Mouse (Mus musculus): Measurements from ENCODE around the gene Kcnn3.
A peak's percentile ranks its signal among the peaks of the same experiment; 100 is the strongest.

The Kcnn3 gene

GRCm38 (mm10) chr3:89613526-89614523 is 93.9 kb downstream of the Kcnn3 start:
- DNase-seq (ENCODE audit: low spot score in 2 of 2) = peak in 1 of 2 experiments; percentile 48

- peak in 1 of 2 experiments; percentile 37 for DNase-seq (ENCODE audit: low spot score in 2 of 2)
Observed at GRCm38 (mm10) chr3:89616861-89617260, 96.9 kb downstream of the Kcnn3 start.

- DNase-seq (ENCODE audit: low spot score in 2 of 2) = no peak
Observed at GRCm38 (mm10) chr3:89617360-89617759, 97.4 kb downstream of the Kcnn3 start.

DNA sequence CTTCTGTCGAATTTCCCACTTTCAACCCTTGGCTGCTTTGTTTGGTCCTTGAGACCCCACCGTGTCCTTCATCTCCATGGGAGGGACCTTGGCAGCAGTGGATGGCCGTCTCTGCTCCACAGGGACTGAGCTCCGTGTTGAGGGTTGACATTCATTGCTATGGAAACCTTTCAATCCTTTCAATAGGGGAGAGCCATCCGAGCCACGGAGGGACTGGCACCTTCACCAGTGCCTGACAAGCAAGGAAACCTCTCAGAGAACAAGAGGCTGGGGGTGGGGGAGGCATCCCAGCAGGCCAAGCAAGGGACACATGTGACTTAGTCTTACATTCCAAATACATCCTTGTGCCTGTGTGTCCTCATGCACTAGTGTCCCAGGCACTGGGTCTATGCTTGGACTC is 102.9 kb downstream of the Kcnn3 start:
- no peak for DNase-seq (ENCODE audit: low spot score in 2 of 2)

DNA sequence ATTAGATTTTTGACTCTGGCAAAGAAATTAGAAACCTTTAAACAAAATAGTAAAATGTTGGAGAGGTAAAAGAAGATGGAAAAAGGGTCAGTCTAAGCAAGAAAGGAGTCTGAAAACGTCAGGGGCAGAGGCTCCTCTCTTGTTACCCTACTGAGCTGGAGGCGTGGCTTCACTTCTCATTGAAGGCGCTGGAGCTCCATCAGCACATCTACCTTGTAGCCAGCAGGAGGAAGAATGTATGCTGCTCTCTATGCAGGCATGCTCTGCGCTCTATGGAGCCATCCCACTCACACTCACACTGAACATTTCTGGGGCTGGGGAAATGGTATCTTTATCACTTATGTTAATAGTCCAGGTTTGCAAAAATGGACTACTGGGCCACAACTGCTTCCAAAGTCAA is 103.6 kb downstream of the Kcnn3 start:
- no peak for DNase-seq (ENCODE audit: low spot score in 2 of 2)

DNA sequence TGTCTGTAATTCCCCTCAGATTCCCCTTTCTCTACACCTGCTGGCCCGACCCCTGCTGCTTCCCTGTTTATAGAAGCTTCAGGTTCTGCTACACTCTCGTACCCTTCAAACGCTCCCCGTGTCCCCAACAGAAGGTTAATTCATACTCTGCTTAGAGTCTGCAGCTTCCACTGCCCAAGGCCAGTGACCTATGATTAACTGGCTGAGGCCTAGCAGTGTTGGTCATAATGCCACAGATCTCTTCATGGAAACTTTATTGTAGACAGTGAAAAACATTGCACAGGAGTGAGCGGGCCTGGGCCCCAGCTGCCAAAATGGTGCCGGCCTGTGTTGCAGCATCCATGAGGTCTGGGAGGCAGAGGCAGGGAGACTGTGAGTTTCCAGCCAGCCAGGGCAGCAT is 104.0 kb downstream of the Kcnn3 start:
- no peak for DNase-seq (ENCODE audit: low spot score in 2 of 2)

DNA sequence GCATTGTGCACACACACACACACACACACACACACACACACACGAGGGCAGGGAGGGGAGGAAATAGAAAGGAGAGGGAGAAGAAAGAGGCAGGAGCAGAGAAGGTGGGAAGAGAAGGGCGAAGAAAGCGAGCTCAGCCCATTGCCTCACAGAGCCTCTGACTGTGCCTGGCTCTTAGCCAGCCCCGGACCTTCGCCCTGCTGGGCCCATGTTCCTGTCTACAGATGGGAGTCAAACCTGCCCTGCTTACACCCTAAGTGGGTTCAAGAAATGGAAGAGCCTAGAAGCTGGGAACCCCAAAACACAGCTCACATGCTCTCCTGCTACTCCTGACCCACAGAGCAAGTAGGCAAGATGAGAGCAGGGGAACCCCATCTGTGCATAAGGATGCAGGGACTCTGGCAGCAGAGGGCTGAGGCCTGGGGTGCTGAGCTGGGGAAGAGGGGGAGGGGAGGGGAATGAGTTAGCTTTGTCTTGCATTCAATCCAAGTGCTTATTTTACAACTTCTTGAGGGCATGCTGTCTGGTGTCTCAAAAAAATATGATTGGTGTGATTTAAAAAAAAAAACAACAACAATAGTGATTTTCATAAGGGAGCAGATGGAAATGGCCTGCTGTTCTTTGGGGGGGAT is 105.0 kb downstream of the Kcnn3 start:
- no peak for DNase-seq (ENCODE audit: low spot score in 2 of 2)

DNA sequence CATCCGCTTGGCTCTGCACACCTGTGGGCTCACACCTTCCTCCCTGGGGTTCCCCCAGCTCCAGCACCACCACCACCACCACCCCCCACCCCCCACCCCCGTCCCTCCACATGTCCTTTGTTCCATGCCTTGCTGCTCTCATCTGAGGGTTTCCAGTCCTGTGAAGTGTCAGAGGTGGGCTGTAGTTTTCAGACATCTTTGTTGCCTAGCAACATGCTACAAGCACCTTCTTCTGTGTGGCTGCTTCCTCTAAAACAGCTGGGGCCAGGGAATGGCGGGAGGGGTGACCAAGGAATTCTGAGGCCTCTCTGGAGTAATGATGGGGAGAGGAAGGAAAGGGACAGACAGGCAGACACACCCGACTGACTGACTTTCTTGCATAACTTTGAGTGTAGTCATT is 106.6 kb downstream of the Kcnn3 start:
- DNase-seq (ENCODE audit: low spot score in 2 of 2) = no peak

DNA sequence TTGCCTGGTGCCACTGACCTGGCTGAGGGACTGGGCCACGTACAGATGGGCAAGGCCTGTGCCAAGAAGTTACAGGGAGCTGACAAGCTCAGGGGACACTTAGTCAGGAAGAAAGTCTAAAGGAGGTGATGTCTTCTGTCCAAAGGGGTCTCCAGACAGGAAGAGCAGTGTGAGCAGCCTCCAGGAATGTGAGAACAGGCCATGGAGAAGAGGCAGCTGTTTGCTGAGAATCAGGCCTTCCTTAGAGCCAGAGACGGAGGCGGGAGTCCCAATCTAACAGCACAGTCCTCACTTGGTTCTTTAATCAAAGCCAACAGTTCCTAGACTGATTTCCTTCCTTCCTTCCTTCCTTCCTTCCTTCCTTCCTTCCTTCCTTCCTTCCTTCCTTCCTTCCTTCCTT is 109.8 kb downstream of the Kcnn3 start:
- no peak for DNase-seq (ENCODE audit: low spot score in 2 of 2)

DNA sequence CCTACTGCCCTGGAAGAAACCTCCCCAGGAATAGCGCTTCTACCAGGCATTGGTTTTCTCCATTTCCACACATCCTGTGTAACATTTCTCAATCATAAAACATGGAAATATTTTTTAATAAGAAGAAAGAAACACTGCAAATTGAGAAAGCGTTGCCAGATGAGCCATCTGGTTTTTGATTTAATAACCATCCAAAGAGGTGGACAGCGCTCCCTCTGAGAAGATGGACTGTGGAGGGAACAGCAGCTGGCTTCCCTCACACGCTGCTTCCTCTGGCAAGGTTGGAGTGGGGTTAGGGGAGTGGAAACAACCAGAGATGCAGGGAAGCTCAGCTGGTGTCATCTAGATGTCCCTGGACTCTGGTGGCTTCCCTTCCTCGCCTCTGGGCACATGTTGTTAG is 111.8 kb downstream of the Kcnn3 start:
- no peak for DNase-seq (ENCODE audit: low spot score in 2 of 2)

- no peak for DNase-seq (ENCODE audit: low spot score in 2 of 2)
Observed at GRCm38 (mm10) chr3:89633531-89633930, 113.6 kb downstream of the Kcnn3 start.

DNA sequence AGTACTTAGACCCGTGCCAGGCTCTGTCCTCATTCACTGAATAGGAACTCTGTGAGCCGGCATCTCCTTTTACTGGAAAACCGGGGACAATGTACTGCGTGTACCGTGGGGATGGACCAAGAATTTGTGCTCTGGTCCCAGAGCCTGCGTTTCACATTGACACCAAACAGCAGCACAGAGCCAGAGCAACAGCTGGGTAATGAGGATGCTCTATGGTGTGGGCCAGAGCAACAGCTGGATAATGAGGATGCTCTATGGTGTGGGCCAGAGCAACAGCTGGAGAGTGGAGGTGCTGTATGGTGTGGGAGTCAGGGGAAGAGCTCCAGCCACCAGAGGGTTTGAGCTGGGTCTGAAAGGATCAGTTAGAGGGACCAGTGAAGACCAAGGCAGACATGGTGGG is 114.0 kb downstream of the Kcnn3 start:
- DNase-seq (ENCODE audit: low spot score in 2 of 2) = no peak

DNA sequence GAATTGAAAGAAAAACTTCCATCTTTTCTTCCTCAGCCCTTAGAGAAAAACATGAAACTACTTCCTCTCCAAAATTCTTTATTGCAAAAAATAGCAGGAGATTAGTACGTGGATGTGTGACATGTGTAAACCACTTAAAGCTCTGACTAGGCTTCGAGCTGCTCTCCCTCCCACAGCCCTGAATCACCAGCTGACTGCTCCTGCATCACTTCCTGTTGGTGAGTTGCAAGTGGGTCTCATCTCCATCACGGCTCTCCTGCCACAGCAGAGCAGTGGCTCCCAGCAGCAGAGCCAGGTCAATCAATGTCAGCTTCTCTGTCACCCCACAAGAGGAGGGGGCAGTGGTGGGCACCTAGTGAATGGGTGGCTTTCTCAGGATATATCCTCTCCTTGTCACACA is 120.8 kb downstream of the Kcnn3 start:
- no peak for DNase-seq (ENCODE audit: low spot score in 2 of 2)

DNA sequence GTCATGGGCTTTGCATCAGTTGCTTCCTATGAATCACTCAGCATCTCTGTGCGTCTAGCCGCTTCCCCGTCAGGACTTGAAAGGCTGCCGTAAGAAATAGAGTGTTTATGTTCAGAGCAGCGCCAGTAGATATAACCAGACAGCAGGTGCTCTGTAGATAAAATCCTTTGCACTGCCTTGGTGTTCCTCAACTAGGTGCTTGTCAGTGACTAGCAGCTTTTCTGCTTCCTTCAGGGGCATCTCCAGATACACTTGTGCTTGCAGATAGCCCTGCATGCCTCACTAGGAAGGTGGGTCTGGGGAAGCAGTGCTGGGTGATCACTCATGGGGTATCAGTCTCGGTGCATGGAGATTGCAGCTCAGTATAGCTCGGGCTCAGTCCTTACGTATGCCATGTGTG is 123.4 kb downstream of the Kcnn3 start:
- DNase-seq (ENCODE audit: low spot score in 2 of 2) = no peak

- DNase-seq (ENCODE audit: low spot score in 2 of 2) = peak in 1 of 2 experiments; percentile 44
Observed at GRCm38 (mm10) chr3:89646813-89647255, 126.9 kb downstream of the Kcnn3 start.

DNA sequence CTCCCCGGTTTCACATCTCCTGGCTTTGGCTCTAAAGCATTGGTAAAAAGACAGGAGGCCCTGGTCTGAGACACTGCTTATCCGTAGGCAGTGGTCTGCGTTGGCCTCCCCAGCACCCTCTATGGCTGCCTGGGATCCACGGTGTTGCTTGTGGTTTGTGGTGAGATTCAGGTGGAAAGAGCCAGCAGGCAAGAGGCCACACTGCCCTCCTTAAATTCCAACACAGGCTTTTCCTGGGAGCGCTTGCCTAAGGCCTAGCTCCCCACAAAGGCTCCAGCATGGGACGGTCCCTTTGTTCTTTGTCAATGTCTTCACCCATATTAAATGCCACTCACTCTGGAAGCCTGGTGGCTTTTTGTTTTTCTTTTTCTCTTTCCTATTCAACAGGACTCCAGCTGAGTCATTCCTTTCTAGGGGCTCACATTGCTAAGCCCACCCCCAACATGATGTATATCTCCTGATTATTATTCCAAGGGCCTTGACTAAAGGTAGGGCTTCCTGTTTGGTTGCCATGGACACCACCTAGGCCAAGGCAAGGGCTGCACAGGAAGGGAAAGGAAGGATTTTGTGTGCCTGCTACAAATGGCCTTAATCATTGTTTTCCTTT is 127.4 kb downstream of the Kcnn3 start:
- no peak for DNase-seq (ENCODE audit: low spot score in 2 of 2)

- no peak for DNase-seq (ENCODE audit: low spot score in 2 of 2)
Observed at GRCm38 (mm10) chr3:89649890-89650289, 129.9 kb downstream of the Kcnn3 start.

DNA sequence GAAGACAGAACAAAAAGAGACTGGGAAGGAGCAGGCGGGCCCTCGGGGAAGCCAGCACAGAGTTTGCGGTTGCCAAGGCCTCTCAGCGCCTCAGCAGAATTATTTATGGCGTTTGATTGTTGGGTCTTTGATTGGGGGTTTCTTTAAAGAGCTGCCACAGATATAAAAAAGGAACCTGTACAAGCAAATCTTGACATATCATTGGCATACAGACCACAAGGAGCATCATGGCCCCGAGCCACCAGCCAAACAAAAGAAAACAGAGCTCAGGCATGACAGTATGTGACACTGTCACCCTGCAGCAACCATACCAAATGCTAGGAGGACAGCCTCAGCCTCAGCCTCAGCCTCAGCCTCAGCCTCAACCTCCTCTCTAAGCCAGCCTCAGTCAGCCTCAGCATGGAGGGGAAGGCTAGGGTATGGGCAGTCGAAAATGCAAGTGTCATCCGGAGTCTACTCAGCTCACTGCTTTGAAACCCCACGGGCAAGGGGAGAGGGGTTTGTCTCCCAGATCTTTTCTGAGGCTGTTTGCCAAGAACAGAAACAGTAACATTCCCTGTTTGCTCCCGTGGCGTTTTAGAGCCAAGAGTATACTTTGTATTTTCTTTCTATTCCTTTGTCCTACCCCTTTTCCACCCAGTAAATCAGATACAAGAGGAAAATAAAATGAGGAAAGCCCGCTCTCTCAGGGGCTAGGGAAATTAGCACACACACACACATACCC is 133.4 kb downstream of the Kcnn3 start:
- no peak for DNase-seq (ENCODE audit: low spot score in 2 of 2)

- DNase-seq (ENCODE audit: low spot score in 2 of 2) = no peak
Observed at GRCm38 (mm10) chr3:89657092-89657491, 137.1 kb downstream of the Kcnn3 start.

DNA sequence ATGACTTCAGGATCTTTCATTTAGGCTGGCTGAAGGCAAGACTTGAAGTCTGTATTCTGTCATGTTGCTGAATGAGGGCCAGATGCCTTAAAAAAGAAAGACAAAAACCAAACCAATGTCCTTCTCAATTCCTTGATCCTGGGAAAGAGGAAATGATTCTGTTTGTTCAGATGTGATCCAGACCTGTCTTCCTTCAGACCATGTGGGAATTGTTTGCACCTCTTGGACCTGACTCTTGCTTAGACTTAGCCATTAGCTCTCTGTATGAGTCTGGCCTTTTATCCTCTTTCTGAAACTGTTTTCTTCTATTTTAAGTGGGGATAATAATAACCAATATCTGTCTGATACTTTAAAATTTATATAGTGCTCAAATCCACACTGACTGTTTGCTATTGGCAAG is 138.5 kb downstream of the Kcnn3 start:
- DNase-seq (ENCODE audit: low spot score in 2 of 2) = no peak

- DNase-seq (ENCODE audit: low spot score in 2 of 2) = no peak
Observed at GRCm38 (mm10) chr3:89659938-89660620, 140.1 kb downstream of the Kcnn3 start.

Measured in spleen, postnatal 10 days (tissue).